Mouse (Mus musculus): ENCODE measurements around the gene Mrpl52. TPM values are rescaled to one million over a fixed set of nuclear protein-coding genes. Genes with fewer than 3 reads are reported as not detected.
A peak's percentile ranks its signal among the peaks of the same experiment; 100 is the strongest.

The Mrpl52 gene
- 100 to 1,000 TPM in 6 of 26 experiments, 10 to 100 TPM in 20; 17.6 to 207 (median 72.8) TPM for total RNA-seq (2018; cell fraction: chromatin; rRNA removed)
- total RNA-seq (2018; cell fraction: cytosol; rRNA removed) = 100 to 1,000 TPM; 115 to 228 (median 161) TPM
- total RNA-seq (2018; cell fraction: nucleus; rRNA removed) = 100 to 1,000 TPM in 4 of 26 experiments, 10 to 100 TPM in 22; 30.9 to 136 (median 67.5) TPM
- polyA plus RNA-seq (2018) = 40.3 to 199 TPM (median 94.6 TPM) in 3 replicates

GRCm38 (mm10) chr14:54426689-54427398 is at the start of gene Mrpl52:
Gene Mrpl52, plus strand, starts transcription at chr14:54426909.
- Histone ChIP-seq H3K27ac (peak within 1 kb of the TSS; percentile 82), H3K79me2 (ENCODE audit: inconsistent target) (no peaks in the 10 kb centered on the region), H3K36me3 (ENCODE audit: inconsistent target) (peaks cover 6% of the 10 kb centered on the region; the same call in 1 of the 2 replicates), H3K4me3 (ENCODE audit: inconsistent target) (peak within 1 kb of the TSS; percentile 46)
- WGBS (ENCODE audit: missing documents) = under 1% methylated on average over 48 of the region's 48 CpGs

- 89% methylated on average over 6 of the region's 6 CpGs for WGBS (ENCODE audit: missing documents)
- H3K36me3 ChIP-seq (ENCODE audit: inconsistent target) = peaks cover 27% of the 10 kb centered on the region
These were observed 49.5 kb upstream of the Mrpl52 start for GRCm38 (mm10) chr14:54377166-54377565.

DNA sequence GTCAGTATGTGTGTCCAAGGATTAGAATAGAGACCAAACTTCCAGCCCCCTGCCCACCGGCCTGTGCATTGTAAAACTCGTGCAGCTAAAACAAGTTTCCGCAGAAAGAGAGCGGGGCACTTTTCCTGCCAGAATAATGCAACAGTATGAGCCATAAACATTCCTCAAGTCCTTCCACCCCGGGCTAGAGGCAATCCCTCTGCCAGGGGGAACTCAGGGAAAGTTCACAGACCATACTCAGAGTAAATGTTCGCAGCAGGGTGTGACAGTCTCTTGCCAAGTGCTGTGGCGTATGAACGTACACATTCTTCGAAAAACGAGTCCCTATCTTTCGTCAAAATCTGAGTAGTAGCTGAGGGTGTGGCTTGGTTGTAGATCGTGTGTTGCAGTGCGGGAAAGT is 47.1 kb upstream of the Mrpl52 start:
- Histone ChIP-seq H3K79me2 (ENCODE audit: inconsistent target) (peaks cover 61% of the 10 kb centered on the region; the same call in 1 of the 2 replicates), H3K4me3 (ENCODE audit: inconsistent target) (no peak overlapping the region), H3K36me3 (ENCODE audit: inconsistent target) (peaks cover 3% of the 10 kb centered on the region; the same call in 1 of the 2 replicates), H3K27ac (no peak overlapping the region)
- 91% methylated on average over 13 of the region's 13 CpGs for WGBS (ENCODE audit: missing documents)

More at GRCm38 (mm10) chr14:54377166-54377565, 49.5 kb upstream of the Mrpl52 start:
- peaks cover 41% of the 10 kb centered on the region; the same call in 1 of the 2 replicates for H3K79me2 ChIP-seq (ENCODE audit: inconsistent target)
- no peak overlapping the region for H3K4me3 ChIP-seq (ENCODE audit: inconsistent target)
- no peak overlapping the region for H3K27ac ChIP-seq

DNA sequence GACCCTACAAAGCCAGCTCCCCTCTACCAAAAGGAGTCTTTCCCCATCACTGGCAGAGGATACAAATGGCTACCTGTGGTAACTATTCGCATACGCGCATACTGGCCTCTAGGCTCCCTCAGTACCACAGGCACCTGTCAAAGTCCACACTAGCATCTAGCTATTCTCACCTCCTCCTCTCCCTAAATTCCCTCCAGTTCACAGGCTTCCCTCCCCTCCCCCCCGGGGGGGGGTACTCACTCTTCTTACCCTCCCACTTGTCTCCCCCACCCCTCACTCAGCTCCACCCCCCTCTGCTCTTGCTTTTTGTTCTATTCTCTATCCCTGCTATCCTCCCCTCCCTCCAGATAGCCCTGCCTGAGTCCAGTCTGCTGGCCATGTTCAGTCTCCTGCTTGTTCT is 46.1 kb upstream of the Mrpl52 start:
- 76% methylated on average over 4 of the region's 4 CpGs for WGBS (ENCODE audit: missing documents)
- H3K27ac ChIP-seq = no peak overlapping the region
- H3K4me3 ChIP-seq (ENCODE audit: inconsistent target) = no peak overlapping the region
- H3K36me3 ChIP-seq (ENCODE audit: inconsistent target) = no peaks in the 10 kb centered on the region
- H3K79me2 ChIP-seq (ENCODE audit: inconsistent target) = peaks cover 66% of the 10 kb centered on the region; the same call in 1 of the 2 replicates

GRCm38 (mm10) chr14:54381816-54382215 is 44.9 kb upstream of the Mrpl52 start:
- Histone ChIP-seq H3K4me3 (ENCODE audit: inconsistent target) (no peak overlapping the region), H3K79me2 (ENCODE audit: inconsistent target) (peaks cover 78% of the 10 kb centered on the region; the same call in 1 of the 2 replicates), H3K27ac (peak overlapping the region; percentile 72; the same call in 1 of the 2 replicates), H3K36me3 (ENCODE audit: inconsistent target) (no peaks in the 10 kb centered on the region)
- 93% methylated on average over 10 of the region's 10 CpGs for WGBS (ENCODE audit: missing documents)

DNA sequence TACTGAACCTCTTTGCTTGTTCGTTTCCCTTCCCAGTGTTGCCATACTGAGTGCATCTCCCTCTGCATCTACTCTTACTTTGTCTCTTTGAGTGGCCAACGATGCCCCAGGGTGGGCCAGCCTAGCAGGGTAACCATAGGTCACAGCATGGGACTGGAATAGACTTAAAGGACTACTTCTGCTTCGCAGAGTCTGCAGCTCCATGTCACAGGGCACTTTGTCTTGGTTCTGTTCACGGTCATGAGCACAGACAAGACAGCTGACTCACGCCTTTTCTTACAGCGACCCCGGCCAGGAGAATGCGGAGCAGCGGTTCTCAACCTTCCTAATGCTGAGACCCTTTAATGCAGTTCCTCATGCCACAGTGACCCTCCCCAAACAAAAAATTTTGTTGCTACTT is 44.1 kb upstream of the Mrpl52 start:
- WGBS (ENCODE audit: missing documents) = 56% methylated on average over 9 of the region's 9 CpGs
- Histone ChIP-seq H3K36me3 (ENCODE audit: inconsistent target) (no peaks in the 10 kb centered on the region), H3K27ac (peak overlapping the region; percentile 72), H3K4me3 (ENCODE audit: inconsistent target) (no peak overlapping the region), H3K79me2 (ENCODE audit: inconsistent target) (peaks cover 86% of the 10 kb centered on the region; the same call in 1 of the 2 replicates)

GRCm38 (mm10) chr14:54383355-54383771 is 43.3 kb upstream of the Mrpl52 start:
- no peak overlapping the region for H3K4me3 ChIP-seq (ENCODE audit: inconsistent target)
- 43% methylated on average over 4 of the region's 4 CpGs for WGBS (ENCODE audit: missing documents)
- peak overlapping the region; percentile 72 for H3K27ac ChIP-seq
- no peaks in the 10 kb centered on the region for H3K36me3 ChIP-seq (ENCODE audit: inconsistent target)
- peaks cover 90% of the 10 kb centered on the region; the same call in 1 of the 2 replicates for H3K79me2 ChIP-seq (ENCODE audit: inconsistent target)

- Histone ChIP-seq H3K36me3 (ENCODE audit: inconsistent target) (no peaks in the 10 kb centered on the region), H3K27ac (no peak overlapping the region), H3K4me3 (ENCODE audit: inconsistent target) (no peak overlapping the region), H3K79me2 (ENCODE audit: inconsistent target) (peaks cover 91% of the 10 kb centered on the region; the same call in 1 of the 2 replicates)
- WGBS (ENCODE audit: missing documents) = 88% methylated on average over 8 of the region's 8 CpGs
These were observed 42.3 kb upstream of the Mrpl52 start for GRCm38 (mm10) chr14:54384396-54384795.

GRCm38 (mm10) chr14:54385968-54386618 is 40.6 kb upstream of the Mrpl52 start:
- no peak overlapping the region for H3K27ac ChIP-seq
- no peaks in the 10 kb centered on the region; the same call in 1 of the 2 replicates for H3K36me3 ChIP-seq (ENCODE audit: inconsistent target)
- H3K4me3 ChIP-seq (ENCODE audit: inconsistent target) = no peak overlapping the region
- peaks cover 91% of the 10 kb centered on the region for H3K79me2 ChIP-seq (ENCODE audit: inconsistent target)
- 89% methylated on average over 7 of the region's 7 CpGs for WGBS (ENCODE audit: missing documents)

- WGBS (ENCODE audit: missing documents) = 91% methylated on average over 6 of the region's 6 CpGs
- H3K27ac ChIP-seq = no peak overlapping the region
- no peak overlapping the region for H3K4me3 ChIP-seq (ENCODE audit: inconsistent target)
- H3K79me2 ChIP-seq (ENCODE audit: inconsistent target) = peaks cover 91% of the 10 kb centered on the region
- no peaks in the 10 kb centered on the region; the same call in 1 of the 2 replicates for H3K36me3 ChIP-seq (ENCODE audit: inconsistent target)
These were observed 39.2 kb upstream of the Mrpl52 start for GRCm38 (mm10) chr14:54387546-54387945.

GRCm38 (mm10) chr14:54390843-54391242 is 35.9 kb upstream of the Mrpl52 start:
- H3K27ac ChIP-seq = no peak overlapping the region
- H3K79me2 ChIP-seq (ENCODE audit: inconsistent target) = peaks cover 100% of the 10 kb centered on the region
- peaks cover 5% of the 10 kb centered on the region; the same call in 1 of the 2 replicates for H3K36me3 ChIP-seq (ENCODE audit: inconsistent target)
- 89% methylated on average over 6 of the region's 6 CpGs for WGBS (ENCODE audit: missing documents)
- no peak overlapping the region for H3K4me3 ChIP-seq (ENCODE audit: inconsistent target)

- Histone ChIP-seq H3K4me3 (ENCODE audit: inconsistent target) (no peak overlapping the region), H3K79me2 (ENCODE audit: inconsistent target) (peaks cover 89% of the 10 kb centered on the region), H3K27ac (no peak overlapping the region), H3K36me3 (ENCODE audit: inconsistent target) (peaks cover 5% of the 10 kb centered on the region; the same call in 1 of the 2 replicates)
- 72% methylated on average over 3 of the region's 3 CpGs for WGBS (ENCODE audit: missing documents)
These were observed 32.9 kb upstream of the Mrpl52 start for GRCm38 (mm10) chr14:54393794-54394193.

DNA sequence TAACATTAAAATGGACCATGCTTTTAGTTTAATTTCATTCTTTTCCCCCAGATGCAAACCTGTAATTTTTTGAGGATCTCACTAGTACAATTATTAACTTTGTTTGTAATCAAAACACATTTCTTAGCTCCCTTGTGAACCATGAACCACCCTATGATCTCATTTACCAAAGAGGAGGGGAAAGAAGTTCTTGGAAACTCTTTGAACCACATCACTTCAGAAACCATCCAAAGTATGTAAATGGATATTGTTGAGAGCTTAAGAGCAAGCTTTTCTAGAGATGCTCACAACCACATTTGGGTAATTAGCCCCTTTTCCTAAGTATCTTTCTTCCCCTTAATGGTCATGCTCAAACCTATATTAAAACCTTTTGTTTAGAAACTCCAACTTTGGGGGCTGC is 32.4 kb upstream of the Mrpl52 start:
- no peak overlapping the region for H3K4me3 ChIP-seq (ENCODE audit: inconsistent target)
- H3K36me3 ChIP-seq (ENCODE audit: inconsistent target) = peaks cover 5% of the 10 kb centered on the region; the same call in 1 of the 2 replicates
- peaks cover 84% of the 10 kb centered on the region for H3K79me2 ChIP-seq (ENCODE audit: inconsistent target)
- no peak overlapping the region for H3K27ac ChIP-seq

GRCm38 (mm10) chr14:54396685-54397084 is 30.0 kb upstream of the Mrpl52 start:
- Histone ChIP-seq H3K36me3 (ENCODE audit: inconsistent target) (peaks cover 5% of the 10 kb centered on the region; the same call in 1 of the 2 replicates), H3K79me2 (ENCODE audit: inconsistent target) (peaks cover 80% of the 10 kb centered on the region), H3K4me3 (ENCODE audit: inconsistent target) (no peak overlapping the region), H3K27ac (no peak overlapping the region)
- WGBS (ENCODE audit: missing documents) = 78% methylated on average over 7 of the region's 7 CpGs

Data from macrophage (primary cell).